Mouse (Mus musculus) kidney, adult 9 months (tissue): ENCODE measurements around the gene Tshb.
A peak's percentile ranks its signal among the peaks of the same experiment; 100 is the strongest.

Experiments
- DNase-seq: peaks from one replicate; pipeline ENCODE4 v3.0.0; 2022

Gene Tshb

GRCm38 (mm10) chr3:102736436-102736835 is 46.1 kb downstream of the Tshb start:
- no peak for DNase-seq

DNA sequence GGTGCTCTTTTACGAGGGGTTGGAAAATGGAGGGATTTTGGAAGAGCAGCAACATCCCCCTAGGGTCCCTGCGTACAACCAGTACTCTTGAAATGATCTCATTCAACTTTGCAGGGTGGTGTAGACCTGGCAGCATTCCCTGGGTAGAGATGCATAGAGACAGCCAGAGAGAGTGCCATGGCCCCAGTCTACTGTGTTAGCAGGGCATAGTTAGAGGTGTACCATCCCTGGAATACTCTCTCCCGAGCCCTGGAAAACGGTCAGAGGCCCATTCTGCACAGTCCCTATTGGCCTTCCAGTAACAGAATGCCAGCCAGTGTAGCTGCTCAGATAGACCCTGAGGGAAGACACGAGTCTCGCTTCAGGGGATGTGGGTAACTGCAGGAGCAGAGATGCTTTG is 46.9 kb downstream of the Tshb start:
- DNase-seq = no peak

GRCm38 (mm10) chr3:102735031-102735558 is 47.4 kb downstream of the Tshb start:
- DNase-seq = no peak

DNA sequence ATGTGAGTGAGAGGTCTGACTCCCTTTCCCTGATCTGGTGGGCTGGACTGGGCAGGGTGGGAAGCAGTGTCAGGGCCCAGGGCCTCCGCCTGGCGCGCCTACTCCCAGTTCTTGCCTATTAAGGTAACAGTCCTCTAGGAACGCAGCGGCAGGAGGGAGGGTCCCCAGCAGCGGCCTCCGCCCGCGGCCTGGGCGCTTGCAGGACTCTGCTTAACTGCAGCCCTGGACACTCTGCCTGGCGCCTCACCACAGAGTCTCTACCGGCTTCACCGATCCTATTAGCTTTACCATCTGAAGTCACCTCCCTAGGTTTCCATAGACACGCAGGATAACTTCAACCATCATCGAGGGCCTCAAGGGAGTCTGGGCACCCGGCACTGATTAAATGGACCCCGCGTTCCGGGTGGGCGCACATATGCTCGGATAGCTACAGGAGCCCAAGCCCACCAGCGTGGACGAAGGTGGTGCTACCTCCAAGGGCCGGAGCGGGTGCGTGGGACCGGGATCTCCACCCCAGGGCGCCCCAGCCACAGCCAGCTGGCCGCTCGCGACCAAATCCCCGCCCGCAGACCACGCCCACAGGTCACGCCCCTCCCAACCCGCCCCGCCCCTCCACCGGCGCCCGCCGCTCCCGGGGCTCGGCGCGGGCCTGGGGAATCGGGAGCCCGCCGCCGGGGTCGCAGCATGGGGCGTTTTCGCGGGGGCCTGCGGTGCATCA is 48.0 kb downstream of the Tshb start, which contains the start of gene Tspan2:
TSS of gene Tspan2 (plus strand) at position 217 of the 718 bp plus-strand sequence.
- peak; percentile 26 for DNase-seq

DNA sequence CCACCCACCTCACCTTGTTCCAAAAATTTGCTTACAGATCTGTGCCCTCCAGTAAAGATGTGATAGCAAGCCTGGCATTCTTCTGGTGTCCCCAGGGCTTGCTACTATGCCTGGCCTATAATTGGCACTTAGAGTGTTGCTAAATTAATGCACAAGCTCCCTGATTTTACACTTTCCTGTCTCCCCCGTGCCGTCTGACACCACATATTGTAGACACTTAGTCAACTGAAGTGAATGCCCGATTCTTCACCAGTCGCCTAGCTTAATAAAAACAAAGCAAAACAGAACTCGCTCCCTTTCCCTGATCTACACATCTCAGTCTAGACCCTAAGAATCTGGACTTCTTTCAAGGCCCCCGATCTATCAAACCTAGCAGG is 48.6 kb downstream of the Tshb start:
- DNase-seq = no peak

GRCm38 (mm10) chr3:102733050-102733449 is 49.5 kb downstream of the Tshb start:
- DNase-seq = no peak

GRCm38 (mm10) chr3:102732619-102733018 is 49.9 kb downstream of the Tshb start:
- no peak for DNase-seq

DNA sequence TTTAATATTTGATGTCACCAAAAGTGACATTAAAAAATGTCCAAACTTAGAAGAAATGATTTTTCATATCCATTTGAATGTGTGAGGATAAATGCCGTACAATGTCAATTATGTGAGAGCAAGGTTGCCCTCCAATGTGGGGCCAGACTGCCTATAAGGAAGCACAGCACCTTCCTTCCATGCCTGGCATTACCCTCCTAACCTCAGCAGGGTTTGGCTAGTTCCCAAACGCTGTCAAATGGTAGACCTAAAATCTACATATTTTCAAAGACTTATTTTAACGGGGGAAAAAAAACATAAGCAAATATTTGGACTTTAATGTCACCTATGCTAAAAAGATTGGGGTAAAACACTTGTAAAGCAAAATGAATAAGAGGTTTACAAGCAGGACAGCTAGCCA is 51.4 kb downstream of the Tshb start:
- DNase-seq = no peak

DNA sequence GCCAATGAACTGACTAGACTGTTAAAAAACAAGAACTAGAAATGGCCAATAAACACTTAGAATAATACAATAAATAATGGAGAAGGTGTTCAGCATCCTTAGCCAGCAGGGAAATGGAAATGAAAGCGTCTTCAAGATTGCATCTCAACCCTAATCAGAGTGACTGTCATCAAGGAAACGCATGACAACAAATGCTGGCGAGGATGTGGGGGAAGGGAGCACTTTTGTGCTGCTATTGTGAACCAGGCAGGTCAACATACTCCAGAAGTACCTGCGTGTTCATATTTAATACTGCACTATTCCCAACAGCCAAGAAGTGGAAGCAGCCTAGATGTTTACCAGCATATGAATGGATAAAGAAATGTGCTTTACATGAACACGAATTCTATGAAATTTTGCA is 53.1 kb downstream of the Tshb start:
- no peak for DNase-seq
